Mouse (Mus musculus) kidney, embryonic 16.5 days (tissue): ENCODE results near the gene Tex11. TPM values are rescaled to one million over a fixed set of nuclear protein-coding genes. Genes with fewer than 3 reads are reported as not detected.
A peak's percentile ranks its signal among the peaks of the same experiment; 100 is the strongest.

Source experiments
- ATAC-seq: fragments of 200-750 bp; cut with Nextera tagmentation; 2 replicates; pipeline ENCODE4 v1.8.0; 2017; ENCODE audit warnings: moderate TSS enrichment; ENCODE audit not compliant: low FRiP score, low TSS enrichment
- H3K27ac ChIP-seq: fragments of 300-500 bp; sonication (generic); 2 replicates; pipeline ENCODE4 v1.5.1; 2014; ENCODE audit warnings: low read length
- H3K27me3 ChIP-seq: fragments of 300-500 bp; sonication (generic); 2 replicates; pipeline ENCODE4 v1.6.1; 2014; ENCODE audit warnings: low read length, control low read depth, mixed read lengths; ENCODE audit not compliant: insufficient read depth
- H3K36me3 ChIP-seq: fragments of 300-500 bp; sonication (generic); 2 replicates; pipeline ENCODE4 v1.6.1; 2014; ENCODE audit warnings: low read length, control low read depth, mixed read lengths; ENCODE audit not compliant: insufficient read depth
- H3K4me1 ChIP-seq: fragments of 300-500 bp; sonication (generic); 2 replicates; pipeline ENCODE4 v1.6.1; 2014; ENCODE audit warnings: low read length, control low read depth, mixed read lengths; ENCODE audit not compliant: insufficient read depth
- H3K4me2 ChIP-seq: fragments of 300-500 bp; sonication (generic); replicated peaks from 2 replicates; pipeline ENCODE4 v1.6.1; 2014; ENCODE audit warnings: low read depth, low read length
- H3K4me3 ChIP-seq: fragments of 300-500 bp; sonication (generic); 2 replicates; pipeline ENCODE4 v1.5.1; 2014; ENCODE audit warnings: mild to moderate bottlenecking, low read length
- H3K9ac ChIP-seq: fragments of 300-500 bp; sonication (generic); replicated peaks from 2 replicates; pipeline ENCODE4 v1.6.1; 2014; ENCODE audit warnings: low read length
- H3K9me3 ChIP-seq: fragments of 300-500 bp; sonication (generic); 2 replicates; pipeline ENCODE4 v1.6.1; 2016; ENCODE audit warnings: low read length, control low read depth
- WGBS: fragments of 180-500 bp; shearing (Covaris S2); extraction: QIAGEN DNeasy Blood & Tissue Kit; methylation state at CpG from one replicate; pipeline ENCODE4 v1.1.7; 2014; 5-methylcytosine and 5-hydroxymethylcytosine counted together
- polyA plus RNA-seq: library from polyadenylated mRNA; unstranded; fragments of >200 nt; fragmentation: Nextera tagmentation; extraction: Ambion mirVana; gene quantifications from 2 replicates; pipeline ENCODE4 v1.2.1, GENCODE M21; 2015

Gene Tex11
- polyA plus RNA-seq, 1 experiment from 2014 or later: not detected

DNA sequence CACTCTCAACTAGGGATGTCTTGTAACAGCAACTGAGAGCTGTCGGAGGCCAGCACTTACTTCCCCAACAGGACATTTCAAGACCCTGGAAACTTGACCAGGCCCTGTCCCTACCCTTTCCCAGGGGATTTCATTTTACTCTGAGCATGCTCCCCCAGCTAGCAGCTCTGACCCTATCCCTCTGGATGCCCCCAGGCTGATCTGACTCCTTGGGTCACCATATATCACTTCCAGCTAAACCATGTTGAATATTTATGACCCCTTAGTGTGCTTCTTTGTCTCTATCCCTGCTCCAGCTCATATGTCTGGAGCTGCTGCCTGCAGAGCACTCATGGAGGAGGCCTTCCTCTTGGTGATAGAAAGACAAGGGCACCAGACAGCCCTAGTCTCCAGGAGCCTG, 238.3 kb downstream of the Tex11 start:
- H3K4me3 ChIP-seq: no peak overlapping the region
- 0 out of 2 replicates have a peak, but pooled peaks cover 2% of the 10 kb centered on the region for H3K36me3 ChIP-seq
- no peak for ATAC-seq
- WGBS: 57% methylated on average over 1 of the region's 1 CpGs
- no peak overlapping the region for H3K27ac ChIP-seq
- H3K27me3 ChIP-seq: no peaks in the 10 kb centered on the region; the same call in 1 of the 2 replicates
- H3K4me2 ChIP-seq: no peak overlapping the region
- no peaks in the 10 kb centered on the region for H3K4me1 ChIP-seq
- no peak overlapping the region for H3K9ac ChIP-seq
- H3K9me3 ChIP-seq: no peaks in the 10 kb centered on the region

DNA sequence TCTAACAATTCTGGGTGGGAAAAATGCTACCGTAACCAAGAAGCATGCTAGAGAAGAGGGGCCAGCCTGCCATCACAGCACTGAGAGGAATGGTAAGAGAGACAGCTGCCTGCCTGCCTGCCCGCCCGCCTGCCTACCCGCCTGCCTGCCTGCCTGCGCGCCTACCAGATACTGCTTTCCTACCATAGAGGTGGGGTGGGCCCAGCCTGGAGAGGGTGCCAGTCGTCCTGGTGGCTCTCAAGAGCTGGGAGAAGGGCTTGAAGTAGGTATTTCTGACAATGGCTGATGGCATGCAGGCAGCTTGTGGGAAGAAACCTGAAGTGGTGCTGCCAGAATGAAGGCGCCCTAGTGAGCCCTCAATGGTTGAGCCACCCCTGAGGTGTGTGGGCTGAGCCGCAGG, 240.8 kb downstream of the Tex11 start:
- 83% methylated on average over 9 of the region's 9 CpGs for WGBS
- H3K4me1 ChIP-seq: no peaks in the 10 kb centered on the region
- no peak for ATAC-seq
- H3K4me2 ChIP-seq: no peak overlapping the region
- H3K27ac ChIP-seq: no peak overlapping the region
- H3K9me3 ChIP-seq: no peaks in the 10 kb centered on the region
- no peak overlapping the region for H3K9ac ChIP-seq
- H3K4me3 ChIP-seq: no peak overlapping the region
- no peaks in the 10 kb centered on the region for H3K27me3 ChIP-seq
- H3K36me3 ChIP-seq: peaks cover 6% of the 10 kb centered on the region; the same call in 1 of the 2 replicates

DNA sequence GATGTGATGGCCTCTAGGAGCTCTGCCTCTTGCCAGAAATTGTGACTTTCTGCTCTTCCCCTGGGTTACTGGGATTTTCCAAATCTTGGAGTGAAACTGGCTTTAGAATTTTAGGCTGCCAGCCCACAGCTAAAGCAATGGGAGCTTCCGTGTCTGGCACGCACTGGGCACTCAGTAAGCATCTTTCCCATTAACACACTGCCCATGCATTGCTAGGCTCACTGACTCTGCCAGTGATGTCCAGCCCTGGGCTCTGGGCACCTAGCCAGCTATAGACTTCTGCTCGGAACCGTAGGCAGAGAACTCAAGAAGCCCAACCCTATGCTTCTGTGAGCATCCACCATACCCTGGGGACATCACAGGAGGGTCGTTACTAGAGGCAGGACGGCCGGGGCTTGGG, 243.7 kb downstream of the Tex11 start:
- Histone ChIP-seq H3K27me3 (no peaks in the 10 kb centered on the region), H3K4me3 (no peak overlapping the region), H3K9me3 (no peaks in the 10 kb centered on the region), H3K4me2 (no peak overlapping the region), H3K27ac (no peak overlapping the region), H3K36me3 (peaks cover 13% of the 10 kb centered on the region; the same call in 1 of the 2 replicates), H3K4me1 (no peaks in the 10 kb centered on the region), H3K9ac (no peak overlapping the region)
- WGBS: 75% methylated on average over 7 of the region's 7 CpGs
- no peak for ATAC-seq

DNA sequence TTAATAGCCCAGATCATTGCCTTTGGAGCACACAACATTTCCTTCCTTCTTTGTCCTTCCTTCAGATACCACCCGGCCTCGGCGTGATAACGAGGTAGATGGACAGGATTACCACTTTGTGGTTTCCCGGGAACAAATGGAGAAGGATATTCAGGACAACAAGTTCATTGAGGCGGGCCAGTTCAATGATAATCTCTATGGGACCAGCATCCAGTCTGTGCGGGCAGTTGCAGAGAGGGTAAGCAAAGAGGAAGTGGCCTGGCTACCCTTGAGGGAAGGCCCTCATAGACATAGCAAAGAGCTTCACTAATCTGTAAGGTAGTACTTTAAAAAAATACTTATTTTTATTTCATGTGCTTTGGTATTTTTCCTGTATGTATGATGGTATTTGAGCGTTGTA, 245.3 kb downstream of the Tex11 start:
- Histone ChIP-seq H3K4me2 (no peak overlapping the region), H3K27me3 (no peaks in the 10 kb centered on the region), H3K4me1 (no peaks in the 10 kb centered on the region), H3K4me3 (no peak overlapping the region), H3K9ac (no peak overlapping the region), H3K36me3 (peaks cover 13% of the 10 kb centered on the region; the same call in 1 of the 2 replicates), H3K27ac (no peak overlapping the region), H3K9me3 (no peaks in the 10 kb centered on the region)
- no peak for ATAC-seq
- WGBS: 90% methylated on average over 8 of the region's 8 CpGs

DNA sequence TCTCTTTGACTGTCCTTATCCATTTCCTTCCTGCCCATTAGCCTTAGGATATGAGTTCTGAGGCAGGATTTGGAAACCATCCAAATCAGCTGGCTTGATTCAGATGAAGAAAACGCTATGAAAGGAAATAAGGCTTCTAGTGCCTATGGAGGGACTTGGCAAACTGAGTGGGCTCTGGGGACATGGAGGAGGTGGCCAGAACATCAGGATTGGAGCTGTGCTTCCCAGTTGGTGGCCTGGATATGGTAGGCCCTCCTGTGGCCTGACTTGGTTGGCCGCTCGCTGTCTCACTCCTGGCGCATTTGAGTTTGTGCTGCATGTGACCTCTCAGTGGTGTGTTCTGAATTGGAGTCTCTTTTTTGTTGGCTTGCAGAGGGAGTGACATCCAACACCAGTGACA, 248.3 kb downstream of the Tex11 start:
- Histone ChIP-seq H3K4me3 (no peak overlapping the region), H3K4me2 (no peak overlapping the region), H3K27ac (no peak overlapping the region), H3K4me1 (no peaks in the 10 kb centered on the region), H3K9ac (no peak overlapping the region), H3K36me3 (peaks cover 18% of the 10 kb centered on the region; the same call in 1 of the 2 replicates), H3K9me3 (no peaks in the 10 kb centered on the region), H3K27me3 (no peaks in the 10 kb centered on the region)
- ATAC-seq: no peak
- WGBS: 88% methylated on average over 4 of the region's 4 CpGs

DNA sequence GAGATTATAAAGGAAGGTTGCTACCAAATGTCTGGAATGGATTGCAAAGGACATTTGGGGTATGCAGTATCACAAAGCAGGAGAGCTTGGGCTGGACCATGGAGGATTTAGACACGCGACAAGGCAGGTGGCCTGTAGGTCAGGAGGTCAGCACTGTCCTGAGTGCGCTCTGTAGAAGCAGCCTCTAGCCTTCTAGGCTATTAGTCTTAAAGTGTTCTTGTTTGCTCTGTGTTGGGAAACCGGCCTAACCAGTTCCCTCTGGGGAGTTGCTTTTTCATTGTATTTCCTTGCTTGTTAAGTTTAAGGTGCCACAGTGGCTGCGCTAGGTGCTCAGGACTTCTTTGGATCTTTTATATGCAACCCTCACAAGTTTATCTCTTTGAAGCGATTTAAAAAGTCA, 257.4 kb downstream of the Tex11 start:
- 68% methylated on average over 6 of the region's 6 CpGs for WGBS
- H3K27me3 ChIP-seq: peaks cover 3% of the 10 kb centered on the region; the same call in 1 of the 2 replicates
- no peaks in the 10 kb centered on the region for H3K9me3 ChIP-seq
- no peak for ATAC-seq
- H3K4me1 ChIP-seq: no peaks in the 10 kb centered on the region
- H3K27ac ChIP-seq: peak overlapping the region; percentile 10; the same call in 1 of the 2 replicates
- H3K4me3 ChIP-seq: no peak overlapping the region
- H3K4me2 ChIP-seq: no peak overlapping the region
- H3K9ac ChIP-seq: no peak overlapping the region
- H3K36me3 ChIP-seq: 0 out of 2 replicates have a peak, but pooled peaks cover 7% of the 10 kb centered on the region

DNA sequence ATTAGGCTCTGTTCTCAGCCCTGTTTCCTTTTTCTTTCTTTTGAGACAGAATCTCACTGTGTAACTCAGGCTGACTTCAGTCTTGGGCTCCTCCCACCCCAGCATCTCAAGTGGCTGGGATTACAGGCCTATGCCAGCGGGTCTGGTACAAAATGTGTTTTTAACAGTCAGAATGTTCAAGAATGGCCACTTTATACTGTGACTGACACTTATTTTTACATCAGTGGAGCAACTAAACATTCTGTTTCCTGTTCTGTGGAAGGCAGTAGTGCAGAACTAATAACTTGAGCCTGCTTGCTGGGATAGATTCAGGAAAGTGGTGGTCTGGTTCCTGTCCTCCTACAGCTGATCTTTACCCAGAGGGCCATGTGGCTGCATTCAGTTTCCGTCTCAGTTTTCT, 258.8 kb downstream of the Tex11 start:
- H3K4me1 ChIP-seq: no peaks in the 10 kb centered on the region
- no peak overlapping the region for H3K9ac ChIP-seq
- H3K27me3 ChIP-seq: peaks cover 8% of the 10 kb centered on the region; the same call in 1 of the 2 replicates
- H3K4me3 ChIP-seq: no peak overlapping the region
- WGBS: 43% methylated on average over 2 of the region's 2 CpGs
- H3K27ac ChIP-seq: no peak overlapping the region; the same call in 1 of the 2 replicates
- 0 out of 2 replicates have a peak, but pooled peaks cover 4% of the 10 kb centered on the region for H3K36me3 ChIP-seq
- peak; percentile 42; the same call in 1 of the 2 replicates for ATAC-seq
- H3K9me3 ChIP-seq: no peaks in the 10 kb centered on the region
- no peak overlapping the region for H3K4me2 ChIP-seq

DNA sequence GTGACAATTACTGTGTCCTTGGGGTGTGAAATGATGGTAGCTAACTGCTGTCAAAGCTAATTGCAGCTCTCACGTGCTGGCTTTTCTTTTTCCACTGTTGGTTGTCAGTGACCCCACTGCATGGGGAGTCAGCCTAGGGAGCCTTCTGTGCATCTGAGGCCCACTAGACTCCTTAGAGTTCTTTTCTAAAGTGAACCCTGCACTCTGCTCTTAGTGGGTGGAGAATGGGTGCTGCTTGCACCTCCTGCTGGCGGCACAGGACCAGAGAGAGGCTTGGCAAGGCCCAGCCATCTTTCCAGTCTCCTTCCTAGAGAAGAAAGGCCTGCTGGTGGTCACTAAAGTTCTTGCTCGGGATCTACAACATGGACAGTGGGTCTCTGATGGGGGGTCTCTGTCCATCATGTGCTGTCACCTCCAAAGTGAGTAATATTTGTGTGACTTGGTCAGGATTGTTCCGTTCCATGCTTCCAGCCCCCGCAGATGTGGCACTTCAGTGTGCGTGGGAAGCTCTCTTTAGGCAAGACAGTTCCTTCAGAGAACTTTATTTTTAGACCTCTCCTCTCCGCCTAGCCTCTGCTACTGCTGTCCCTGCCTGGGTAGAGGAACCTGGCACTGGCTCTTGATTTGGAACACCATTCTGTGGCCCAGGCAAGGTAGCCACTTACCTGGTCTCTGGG, 261.5 kb downstream of the Tex11 start:
- H3K9ac ChIP-seq: no peak overlapping the region
- WGBS: 70% methylated on average over 7 of the region's 7 CpGs
- H3K27ac ChIP-seq: no peak overlapping the region
- 0 out of 2 replicates have a peak, but pooled peaks cover 4% of the 10 kb centered on the region for H3K36me3 ChIP-seq
- H3K4me1 ChIP-seq: peaks cover 5% of the 10 kb centered on the region; the same call in 1 of the 2 replicates
- H3K27me3 ChIP-seq: peaks cover 8% of the 10 kb centered on the region; the same call in 1 of the 2 replicates
- H3K4me3 ChIP-seq: no peak overlapping the region
- no peaks in the 10 kb centered on the region for H3K9me3 ChIP-seq
- H3K4me2 ChIP-seq: no peak overlapping the region
- no peak for ATAC-seq

DNA sequence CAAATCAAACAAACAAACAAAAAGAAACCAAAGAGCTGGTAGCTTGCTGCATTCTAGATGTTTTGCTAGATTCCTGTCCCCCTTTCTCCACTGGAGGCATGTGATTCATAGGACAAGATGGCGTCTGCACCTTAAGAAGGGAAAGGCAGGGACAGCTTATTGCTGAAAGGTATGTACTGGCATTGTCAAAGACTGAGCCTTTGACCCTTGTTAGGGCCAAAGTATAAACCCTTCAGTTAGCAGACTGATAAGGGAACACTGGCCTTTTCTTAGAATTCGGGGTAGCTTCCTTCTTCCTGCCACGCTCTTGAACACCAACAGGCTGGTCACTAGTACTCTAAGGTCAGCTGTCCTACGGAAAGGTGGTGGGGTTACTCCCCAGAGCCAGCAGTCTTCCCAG, 262.1 kb downstream of the Tex11 start:
- Histone ChIP-seq H3K9ac (no peak overlapping the region), H3K27me3 (peaks cover 8% of the 10 kb centered on the region; the same call in 1 of the 2 replicates), H3K36me3 (0 out of 2 replicates have a peak, but pooled peaks cover 4% of the 10 kb centered on the region), H3K4me2 (no peak overlapping the region), H3K4me3 (no peak overlapping the region), H3K9me3 (no peaks in the 10 kb centered on the region), H3K27ac (no peak overlapping the region), H3K4me1 (peaks cover 5% of the 10 kb centered on the region; the same call in 1 of the 2 replicates)
- WGBS: 66% methylated on average over 4 of the region's 4 CpGs
- ATAC-seq: no peak

DNA sequence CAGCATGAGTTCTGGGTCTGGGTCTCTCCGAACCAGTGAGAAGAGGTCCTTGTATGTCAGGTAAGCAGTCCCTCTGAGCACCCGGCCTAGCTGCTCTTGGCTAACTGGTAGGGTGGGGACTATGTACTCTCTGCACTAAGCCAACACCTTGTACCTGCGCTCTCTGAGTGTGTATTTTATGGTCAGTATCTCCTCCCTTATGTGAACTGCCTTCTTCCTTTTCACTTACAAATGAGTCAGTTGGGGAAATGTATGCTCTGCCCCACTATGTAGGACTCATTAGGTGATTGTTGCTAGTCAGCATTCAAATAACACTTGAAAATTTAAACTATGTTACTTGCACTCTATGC, 262.8 kb downstream of the Tex11 start:
- ATAC-seq: no peak
- Histone ChIP-seq H3K4me2 (no peak overlapping the region), H3K27ac (no peak overlapping the region), H3K4me3 (no peak overlapping the region), H3K9me3 (no peaks in the 10 kb centered on the region), H3K27me3 (peaks cover 8% of the 10 kb centered on the region; the same call in 1 of the 2 replicates), H3K4me1 (peaks cover 5% of the 10 kb centered on the region; the same call in 1 of the 2 replicates), H3K9ac (no peak overlapping the region), H3K36me3 (0 out of 2 replicates have a peak, but pooled peaks cover 4% of the 10 kb centered on the region)
- 69% methylated on average over 3 of the region's 3 CpGs for WGBS
